Mouse (Mus musculus): ENCODE results near the gene Gart.
"Not testable (repeated sequence)": the region's sequence is repeated elsewhere in the genome, so short reads cannot be mapped to it uniquely, and the experiment has no call there.

The Gart gene

DNA sequence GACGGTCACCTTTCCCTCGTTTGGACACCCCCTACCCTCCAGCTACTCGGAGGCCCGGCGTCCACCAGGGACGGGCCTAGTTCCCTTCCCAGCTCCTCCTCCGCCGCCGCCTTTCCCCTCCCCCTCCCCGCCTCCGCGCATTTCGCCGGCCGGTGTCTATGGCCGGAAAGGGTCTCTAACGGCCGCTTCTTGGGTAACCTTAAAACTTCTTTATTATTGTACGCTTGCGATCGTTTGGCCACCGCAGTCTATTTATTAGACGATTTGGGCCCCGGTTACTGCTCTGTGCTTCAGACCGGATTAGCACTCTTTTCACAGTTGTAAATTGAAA lies 1.4 kb upstream of the Gart start:
- in situ Hi-C loops (cut with MseI, MboI), result no loop called here

DNA sequence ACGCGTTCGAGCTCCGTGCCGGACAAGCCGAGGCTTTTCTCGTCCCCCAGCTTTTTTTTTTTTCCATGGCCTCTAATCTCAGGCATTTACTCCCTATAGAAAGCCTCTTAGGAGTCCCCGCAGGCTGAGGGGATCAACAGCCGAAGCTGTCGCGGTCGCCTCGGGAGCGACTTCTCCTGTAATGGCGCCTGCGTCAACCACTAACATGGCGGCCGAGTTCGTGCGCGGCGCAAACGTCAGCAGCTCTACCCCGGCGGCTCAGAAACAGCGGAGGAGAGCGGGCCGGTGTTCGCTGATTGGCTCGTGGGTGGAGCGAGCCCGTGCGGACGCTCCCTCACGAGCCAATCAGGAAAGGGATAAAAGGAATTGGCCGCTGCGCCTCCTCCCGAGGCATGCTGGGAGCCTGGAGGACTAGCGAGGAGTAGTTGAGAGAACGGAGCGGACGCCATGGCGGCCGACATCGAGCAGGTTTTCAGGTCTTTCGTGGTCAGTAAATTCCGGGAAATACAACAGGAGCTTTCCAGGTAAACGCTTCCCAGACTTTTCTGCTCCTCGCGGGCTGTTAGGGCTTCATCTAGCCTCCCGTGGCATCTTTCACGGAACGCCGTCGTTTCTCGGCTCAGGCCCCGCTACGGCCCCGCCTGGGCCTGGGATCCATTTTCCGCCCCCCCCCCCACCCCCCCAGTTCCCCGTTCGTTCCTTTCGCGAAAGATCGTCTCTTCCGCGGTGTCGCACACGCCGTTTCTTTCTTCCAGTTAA lies 888 bp upstream of the Gart start, which contains the start of gene Son:
Gene Son (plus strand): TSS at position 46 of the 759 bp plus-strand sequence.
- in situ Hi-C loops (cut with MseI, MboI), result no loop called here

DNA sequence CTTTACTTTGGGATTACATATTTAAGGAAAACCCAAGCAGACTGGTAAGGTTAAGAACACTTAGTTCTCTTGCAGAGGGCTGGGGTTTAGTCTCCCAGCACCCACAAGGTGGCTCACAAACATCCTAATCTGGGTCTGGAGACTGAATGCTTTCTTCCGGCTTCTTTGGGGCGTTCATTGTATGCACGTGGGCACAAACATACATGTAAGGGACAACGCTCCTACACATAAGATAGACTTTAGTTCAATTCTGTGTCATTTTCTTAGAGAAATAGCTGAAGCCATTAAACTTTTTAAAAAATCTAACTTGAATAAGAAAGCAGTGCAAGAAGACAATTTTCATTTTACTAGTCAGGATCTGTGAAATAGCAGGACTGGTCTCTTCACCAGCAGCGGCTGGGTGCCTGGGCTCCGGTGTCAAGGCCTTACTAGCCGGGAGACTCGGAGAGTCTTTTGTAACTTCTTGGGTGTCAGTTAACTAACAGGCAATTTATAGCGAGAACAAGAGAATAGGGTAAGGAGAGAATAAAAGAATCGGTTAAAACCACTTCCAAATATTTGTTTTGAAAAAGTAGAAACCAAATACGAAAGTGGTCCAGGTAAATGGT lies 653 bp downstream of the Gart start:
- in situ Hi-C loops (cut with MseI, MboI), result no loop called here

DNA sequence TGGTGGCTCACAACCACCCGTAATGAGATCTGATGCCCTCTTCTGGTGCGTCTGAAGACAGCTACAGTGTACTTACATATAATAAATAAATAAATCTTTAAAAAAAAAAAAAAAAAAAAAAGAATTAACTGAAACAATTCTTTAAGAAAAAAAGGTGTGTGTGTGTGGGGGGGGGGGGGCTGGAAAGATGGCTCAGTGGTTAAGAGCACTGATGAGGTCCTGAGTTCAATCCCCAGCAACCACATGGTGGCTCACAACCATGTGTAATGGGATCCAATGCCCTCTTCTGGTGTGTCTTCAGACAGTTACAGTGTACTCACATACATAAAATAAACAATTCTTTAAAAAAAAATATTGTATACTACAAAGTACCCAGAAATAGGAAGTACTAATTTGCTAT lies 1.3 kb downstream of the Gart start:
- in situ Hi-C loops (cut with MseI, MboI), result not testable (repeated sequence)

DNA sequence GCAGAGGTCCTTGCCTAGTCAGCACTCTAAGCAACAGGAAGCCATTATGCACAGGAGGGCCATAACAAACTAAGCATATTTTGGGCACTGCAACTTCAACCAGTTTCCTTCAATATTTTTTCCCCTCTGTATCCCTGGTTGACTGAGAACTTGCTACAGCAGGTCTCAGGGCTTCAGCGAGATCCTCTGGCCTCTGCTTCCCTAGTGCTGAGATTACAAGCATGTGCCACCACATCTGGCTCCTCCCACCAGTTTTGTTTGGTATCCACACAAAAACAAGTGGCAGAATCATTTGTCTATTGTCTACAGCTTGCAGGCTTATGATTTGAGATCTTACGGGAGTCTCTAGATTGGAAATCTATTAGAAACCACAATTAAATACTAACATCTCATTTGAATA lies 1.9 kb downstream of the Gart start:
- in situ Hi-C loops (cut with MseI, MboI), result no loop called here

DNA sequence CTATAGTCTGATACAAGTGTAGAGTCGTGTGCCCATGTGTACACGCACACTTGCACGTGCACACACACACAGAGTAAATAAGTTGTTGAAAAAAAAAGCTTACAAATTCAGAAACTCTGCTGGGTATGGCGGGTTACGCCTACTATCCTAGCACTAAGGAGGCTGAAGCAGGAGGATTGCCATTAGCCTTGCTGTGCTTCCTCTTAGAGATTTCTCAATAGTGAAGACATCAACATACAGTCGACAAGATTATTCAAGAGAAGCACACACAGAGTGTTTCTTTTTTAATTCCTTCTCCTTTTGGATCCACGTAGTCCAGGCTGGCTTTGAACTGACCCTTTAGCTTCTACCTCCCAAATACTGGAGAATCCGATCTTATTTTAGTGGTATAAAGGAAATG lies 6.6 kb downstream of the Gart start:
- in situ Hi-C loops (cut with MseI, MboI), result no loop called here

DNA sequence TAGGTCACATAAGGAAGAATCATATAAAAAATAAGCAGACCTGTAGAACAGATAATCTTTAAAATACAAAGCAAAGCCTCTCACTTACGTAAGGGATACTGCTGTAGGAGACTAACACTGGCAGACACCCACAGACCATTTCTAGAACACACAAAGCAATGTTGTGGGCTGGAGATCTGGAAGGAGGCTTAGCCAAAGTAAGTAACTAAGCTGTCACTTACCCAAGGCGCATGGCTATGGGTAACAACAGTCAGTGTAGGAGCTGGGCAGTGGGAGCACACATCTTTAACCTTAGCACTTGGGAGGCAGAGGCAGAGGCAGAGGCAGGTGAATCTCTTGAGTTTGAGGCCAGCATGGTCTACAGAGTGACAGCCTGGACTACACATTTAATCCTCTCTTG lies 7.1 kb downstream of the Gart start:
- in situ Hi-C loops (cut with MseI, MboI), result no loop called here

DNA sequence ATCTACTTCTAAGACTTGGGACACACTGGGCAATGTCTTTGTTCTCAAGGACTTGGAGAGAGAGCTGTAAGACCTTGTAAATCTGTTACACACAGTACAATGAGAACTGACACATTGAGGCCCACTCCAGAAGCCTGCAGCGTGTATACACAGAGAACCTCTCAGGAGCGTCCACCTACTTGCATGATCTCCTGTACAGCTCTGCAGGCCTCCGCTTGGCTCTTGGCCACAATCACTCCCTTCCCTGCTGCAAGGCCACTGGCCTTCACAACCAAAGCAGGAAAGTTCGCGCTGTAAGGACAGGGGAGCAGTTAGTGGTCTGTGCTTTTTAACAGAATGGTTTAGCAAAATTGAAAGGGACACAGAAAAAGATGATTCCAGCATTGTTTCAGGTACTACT lies 7.6 kb downstream of the Gart start:
- in situ Hi-C loops (cut with MseI, MboI), result no loop called here

DNA sequence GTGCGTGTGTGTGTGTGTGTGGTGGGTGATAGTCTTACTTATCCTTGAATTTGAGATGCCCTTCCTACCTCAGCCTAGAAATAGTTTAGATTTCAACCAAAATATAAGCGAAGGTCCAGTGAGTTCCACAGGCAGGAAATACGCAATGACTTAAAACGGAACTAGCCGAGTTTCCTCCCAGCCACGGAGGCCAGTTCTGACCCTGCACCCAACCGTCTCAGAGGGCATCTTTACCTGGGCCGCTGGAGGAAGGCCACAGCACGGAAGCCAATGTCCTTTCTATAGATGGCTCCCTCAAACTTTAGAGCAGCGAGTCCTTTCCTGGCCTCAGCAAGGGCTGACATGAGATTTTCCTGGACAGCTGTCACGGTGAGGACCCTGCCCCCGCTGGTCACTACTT lies 13.1 kb downstream of the Gart start:
- in situ Hi-C loops (cut with MseI, MboI), result no loop called here

DNA sequence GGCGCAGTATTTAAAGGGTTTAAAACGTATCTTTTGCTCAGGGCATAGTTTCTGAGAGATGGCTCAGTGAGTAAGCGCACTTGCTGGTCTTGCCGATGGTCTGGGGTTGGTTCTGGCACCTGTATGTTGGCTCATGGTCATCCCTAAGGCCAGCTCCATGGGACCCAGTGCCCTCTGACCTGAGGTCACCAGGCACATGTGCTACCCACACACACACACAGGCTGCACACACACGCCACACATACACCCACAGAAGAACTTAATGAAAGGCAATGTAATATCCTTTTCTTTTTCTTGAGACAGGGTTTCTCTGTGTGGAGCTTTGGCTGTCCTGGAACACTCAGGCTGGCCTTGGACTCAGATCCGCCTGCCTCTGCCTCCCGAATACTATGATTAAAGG lies 13.8 kb downstream of the Gart start:
- in situ Hi-C loops (cut with MseI, MboI), result no loop called here

DNA sequence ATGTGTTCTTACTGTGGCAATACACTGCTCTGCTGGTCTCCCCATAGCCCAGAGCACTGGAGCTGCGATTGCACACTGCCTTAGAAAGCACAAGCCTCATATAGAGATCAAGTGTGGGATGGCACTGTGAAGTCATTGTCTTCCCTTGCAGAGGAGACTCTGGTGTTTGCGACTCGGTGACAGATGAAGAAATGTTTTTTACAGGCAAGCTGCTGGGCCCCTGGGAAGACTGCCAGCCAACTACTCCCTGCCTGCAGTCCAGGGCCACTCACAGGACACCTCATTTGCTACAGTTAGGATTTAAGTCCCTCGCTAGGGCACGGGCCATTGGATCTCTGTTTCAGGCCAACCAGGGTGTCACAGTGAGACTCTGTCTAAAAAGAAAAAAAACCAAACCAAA lies 14.3 kb downstream of the Gart start:
- in situ Hi-C loops (cut with MseI, MboI), result no loop called here

DNA sequence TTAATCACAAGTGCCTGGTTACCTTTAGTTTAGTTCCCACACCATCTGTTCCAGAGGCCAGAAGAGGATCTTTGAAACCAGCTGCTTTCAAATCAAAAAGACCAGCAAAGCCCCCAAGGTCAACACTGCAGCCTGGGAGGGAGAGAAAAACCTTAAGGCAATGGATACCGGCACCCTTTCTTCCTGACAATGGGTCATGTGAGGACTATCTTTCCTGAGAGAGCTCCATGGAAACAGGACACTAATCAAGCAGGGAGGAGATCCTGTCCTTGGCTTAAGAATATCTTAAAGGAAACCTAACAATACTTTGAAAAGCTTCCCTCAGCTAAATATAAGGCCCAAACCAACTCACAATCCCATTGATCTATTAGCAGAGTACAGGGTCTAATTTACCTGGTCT lies 16.2 kb downstream of the Gart start:
- in situ Hi-C loops (cut with MseI, MboI), result no loop called here

DNA sequence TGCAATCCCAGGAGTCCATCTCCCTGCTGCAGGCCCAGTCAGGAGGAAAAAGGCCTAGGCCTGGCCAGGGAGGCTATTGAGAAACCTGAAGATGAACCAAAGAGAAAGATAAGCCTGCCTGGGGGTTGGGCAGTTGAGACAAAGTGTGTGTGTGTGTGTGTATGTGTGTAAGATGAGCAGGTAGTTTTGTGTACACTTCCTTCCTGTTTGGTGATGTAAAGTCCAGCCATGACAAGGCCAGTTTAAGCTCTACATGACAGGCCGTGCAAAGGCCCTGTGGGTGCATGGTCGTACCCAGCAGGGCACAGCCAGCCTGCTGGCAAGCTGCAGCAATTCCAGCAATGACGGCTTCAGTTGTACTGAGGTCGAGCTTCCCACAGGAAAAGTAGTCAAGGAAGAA lies 17.0 kb downstream of the Gart start:
- in situ Hi-C loops (cut with MseI, MboI), result no loop called here

DNA sequence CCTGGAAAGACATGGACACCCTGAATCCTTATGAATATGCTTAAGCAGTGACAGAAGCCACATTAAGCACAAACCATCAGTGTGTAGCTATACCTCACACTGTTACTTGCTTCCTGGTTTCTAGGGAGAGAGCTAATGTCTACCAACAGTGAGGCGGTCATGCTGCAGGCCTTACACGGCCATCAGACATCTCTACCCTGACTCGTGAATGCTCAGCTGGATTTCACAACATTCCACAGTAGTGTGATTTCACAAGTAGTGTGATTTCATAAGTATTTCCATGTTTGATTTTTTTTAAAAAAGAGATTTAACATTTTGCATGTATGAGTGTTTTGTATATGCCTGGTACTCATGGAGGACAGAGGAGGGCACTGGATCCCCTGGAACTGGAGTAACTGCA lies 18.1 kb downstream of the Gart start:
- in situ Hi-C loops (cut with MseI, MboI), result no loop called here

DNA sequence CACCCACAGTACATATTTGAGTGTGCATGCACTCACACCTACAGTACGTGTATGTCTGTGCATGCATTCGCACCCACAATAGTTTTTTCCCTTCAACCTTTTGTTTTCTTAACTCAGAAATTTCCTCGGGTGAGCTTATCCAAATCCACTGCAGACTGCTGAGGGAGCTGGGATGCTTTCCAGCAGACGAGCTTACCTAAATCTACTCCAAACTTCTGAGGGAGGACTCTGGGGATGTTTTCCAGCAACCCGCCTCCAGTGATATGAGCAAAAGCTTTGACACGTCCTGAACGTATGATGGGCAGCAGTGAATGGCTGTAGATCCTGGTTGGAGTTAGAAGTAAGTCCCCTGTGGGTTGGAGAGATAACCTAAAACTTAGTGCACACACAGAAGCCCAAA lies 18.9 kb downstream of the Gart start:
- in situ Hi-C loops (cut with MseI, MboI), result no loop called here

DNA sequence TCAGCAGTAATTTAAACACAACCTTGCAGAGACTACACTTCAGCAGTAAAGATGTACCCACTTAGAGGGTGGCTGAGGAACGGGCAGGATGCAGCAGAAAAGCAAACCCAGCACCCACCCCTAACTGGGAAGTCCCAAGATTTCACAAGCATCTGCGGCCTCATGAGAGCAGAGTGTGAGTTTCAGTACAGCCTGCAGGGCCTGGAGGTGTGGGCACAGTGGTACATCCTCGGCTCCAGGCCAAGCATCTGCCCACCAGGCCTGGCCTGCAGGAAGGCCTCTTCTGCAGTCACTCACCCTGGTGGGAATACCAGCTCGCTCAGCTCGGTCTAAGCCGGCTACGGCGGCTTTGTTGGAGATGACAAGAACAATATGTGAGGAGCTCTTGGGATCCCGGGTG lies 23.7 kb downstream of the Gart start:
- in situ Hi-C loops (cut with MseI, MboI), result no loop called here

DNA sequence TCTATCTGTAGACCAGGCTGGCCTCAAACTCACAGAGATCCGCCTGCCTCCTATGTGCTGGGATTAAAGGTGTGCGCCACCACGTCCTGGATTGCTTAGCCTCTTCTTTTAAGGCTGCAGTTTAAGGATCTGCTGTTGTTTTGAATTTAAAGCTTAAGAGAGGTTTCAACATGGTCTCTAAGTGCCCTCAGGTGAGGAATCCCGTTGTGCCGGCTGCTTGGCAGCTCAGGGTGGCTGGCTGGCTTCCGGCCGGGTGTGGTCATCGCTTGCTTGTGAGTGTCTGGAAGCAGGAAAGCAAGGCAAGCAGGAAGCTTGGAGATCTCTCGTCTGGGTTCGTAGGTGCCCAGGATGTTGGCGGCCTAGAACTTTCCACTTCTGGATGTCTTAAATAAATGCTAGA lies 25.8 kb downstream of the Gart start:
- in situ Hi-C loops (cut with MseI, MboI), result no loop called here

DNA sequence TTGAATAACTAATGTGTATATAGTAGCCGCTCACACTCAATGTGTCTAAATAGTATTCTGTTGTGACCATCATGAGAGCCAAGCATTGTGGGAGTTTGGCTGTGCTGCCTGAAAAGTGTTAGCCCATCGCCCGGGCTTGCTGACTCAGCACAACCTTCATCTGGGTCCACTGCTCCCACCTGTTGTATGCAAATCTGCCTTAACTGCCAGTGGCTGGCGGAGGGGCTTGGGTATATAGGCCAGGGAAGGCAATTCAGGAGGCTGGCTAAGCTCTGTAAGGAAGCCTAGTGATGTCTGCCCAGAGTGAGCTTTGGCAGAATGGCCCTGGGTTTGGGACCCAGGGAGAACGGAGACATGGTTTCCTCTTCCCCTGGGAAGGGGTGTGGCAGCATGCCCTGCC lies 26.6 kb downstream of the Gart start:
- in situ Hi-C loops (cut with MseI, MboI), result no loop called here

DNA sequence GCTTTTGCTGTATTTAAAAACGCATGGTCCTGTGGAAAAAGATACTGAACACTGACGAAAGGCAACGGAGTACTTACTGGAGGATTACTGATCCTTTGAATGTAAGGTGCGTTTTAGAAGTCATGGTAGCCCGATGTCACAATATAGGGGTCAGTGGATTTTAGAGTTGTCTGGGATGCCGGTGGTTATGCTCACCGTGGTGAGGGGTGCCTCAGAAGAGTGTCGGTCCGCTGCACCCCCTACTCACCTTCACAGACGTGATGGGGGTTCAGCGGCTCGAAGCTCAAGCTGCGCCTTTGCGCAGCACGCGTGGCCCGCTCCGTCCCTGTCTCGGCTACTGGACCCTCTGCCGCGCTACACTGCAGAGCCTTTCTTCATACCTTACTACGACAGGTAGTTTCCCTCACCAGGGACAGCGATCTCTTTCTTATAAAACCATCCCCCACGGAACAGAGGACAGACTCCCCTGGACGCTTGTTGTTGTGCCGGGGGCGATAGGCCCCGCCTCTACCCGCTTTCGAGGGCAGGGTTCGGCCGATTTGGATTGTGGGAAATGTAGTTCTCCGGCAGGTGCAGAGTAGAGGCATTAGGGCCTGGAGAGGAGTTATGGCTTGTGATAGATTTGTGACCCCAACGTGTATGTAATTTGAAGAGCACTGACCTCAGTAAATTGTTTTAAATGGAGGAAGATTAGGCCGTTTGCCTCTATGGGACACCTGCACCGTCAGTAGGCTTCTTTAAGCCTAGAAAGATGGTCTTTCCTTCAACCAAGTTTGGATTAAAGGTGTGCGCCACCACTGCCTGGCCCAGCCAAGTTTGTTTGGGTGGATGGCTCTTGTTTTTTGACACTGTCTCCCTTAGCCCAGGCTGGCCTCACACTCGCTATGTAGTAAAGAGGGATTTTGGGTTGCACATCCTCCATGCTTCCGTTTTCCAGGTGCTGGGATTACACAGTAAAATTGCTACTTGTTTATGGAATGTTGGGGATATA lies 27.9 kb downstream of the Gart start, which contains the start of gene Dnajc28:
Gene Dnajc28 (minus strand): TSS at position 516 of the 991 bp plus-strand sequence.
- in situ Hi-C loops (cut with MseI, MboI), result no loop called here

DNA sequence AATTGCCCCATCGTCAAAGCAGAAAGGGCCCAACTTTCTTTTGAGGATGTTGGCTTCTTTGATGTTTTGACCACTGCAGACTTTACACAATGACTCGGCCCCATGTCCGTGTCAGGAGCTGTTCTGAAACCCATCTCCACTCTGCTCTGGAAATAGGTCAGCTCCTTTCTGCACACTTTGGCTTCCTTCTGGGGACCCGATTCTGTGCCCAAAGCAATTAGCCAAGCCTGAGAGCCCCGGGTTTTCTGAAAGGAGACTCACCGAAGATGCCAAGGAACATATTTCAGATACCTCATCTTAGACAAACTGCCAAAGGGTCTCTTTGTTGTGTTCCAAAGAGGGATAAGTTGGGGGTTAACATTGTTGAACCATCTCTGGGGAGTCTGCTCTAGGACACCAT lies 32.2 kb downstream of the Gart start:
- in situ Hi-C loops (cut with MseI, MboI), result no loop called here

DNA sequence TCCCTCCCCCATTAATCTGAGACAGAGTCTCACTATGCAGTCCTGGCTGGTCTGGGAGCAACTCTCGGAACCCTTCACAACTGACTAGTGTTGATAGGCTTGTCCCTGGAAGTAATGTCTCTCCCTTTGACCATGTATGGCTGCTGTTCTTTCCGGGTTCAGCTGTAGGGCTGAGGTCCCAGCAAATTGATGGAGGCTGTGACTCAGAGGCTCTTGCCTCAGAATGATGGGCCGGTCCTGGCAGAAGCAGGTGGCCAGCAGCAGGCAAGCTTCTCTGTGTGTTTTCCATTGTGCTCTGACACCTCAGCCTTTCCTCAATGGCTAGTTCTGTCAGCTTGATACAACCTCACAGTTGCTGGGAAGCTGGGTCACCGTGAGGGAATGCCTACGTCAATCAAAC lies 34.2 kb downstream of the Gart start:
- in situ Hi-C loops (cut with MseI, MboI), result no loop called here

DNA sequence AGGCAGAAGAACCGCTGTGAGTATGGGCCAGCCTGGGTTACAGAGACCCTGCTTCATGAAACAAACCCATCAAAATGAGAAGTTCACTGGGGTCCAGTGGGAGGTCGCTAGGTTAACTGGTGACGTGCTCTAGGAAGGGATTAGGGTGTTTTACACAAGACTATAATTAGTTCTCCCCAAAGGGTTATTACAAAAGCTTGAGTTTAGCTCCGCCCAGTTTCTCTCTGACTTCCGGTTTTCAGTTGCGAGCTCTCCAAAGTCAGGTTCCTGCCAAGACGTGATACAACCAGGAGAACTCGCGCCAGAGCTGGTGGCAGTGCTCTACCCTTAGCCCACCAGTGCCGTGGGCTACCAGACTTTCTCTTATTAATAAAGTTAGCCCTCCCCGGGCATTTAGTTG lies 35.5 kb downstream of the Gart start:
- in situ Hi-C loops (cut with MseI, MboI), result no loop called here
